Mouse (Mus musculus): Measurements from ENCODE around the gene Cyp46a1.
A peak's percentile ranks its signal among the peaks of the same experiment; 100 is the strongest.

Cyp46a1 gene

DNA sequence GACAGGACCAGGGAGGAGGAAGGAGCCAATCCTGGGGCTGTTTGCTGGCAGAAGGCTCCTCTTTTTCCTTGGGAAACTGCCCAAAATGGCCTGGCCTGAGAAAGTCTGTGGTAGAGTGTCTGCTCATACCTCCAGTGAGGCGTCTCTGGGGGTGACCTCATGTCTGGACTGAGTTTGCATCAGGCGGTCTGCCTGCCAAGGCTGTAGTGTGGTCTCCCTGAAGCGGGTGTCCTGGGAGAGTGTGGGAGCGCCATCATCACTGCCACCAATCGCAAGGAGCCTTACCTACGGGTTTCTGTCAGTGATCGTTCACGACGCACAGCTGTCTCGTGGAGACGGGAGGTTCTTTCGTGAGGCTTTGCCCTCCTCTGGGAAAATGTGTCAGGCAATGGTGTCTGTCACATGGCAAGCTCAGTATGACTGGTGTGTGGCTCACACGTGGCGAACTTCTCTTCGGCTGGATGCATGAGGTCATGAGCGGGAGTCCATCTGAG is 25.8 kb upstream of the Cyp46a1 start:
- Histone ChIP-seq H3K9me3 (ENCODE audit: low read length) (no peaks in the 10 kb centered on the region), H3K4me3 (replicated peaks; ENCODE audit: low read length) (no peak overlapping the region), H3K4me1 (replicated peaks; ENCODE audit: low read depth, low read length) (peaks cover 33% of the 10 kb centered on the region), H3K36me3 (ENCODE audit: insufficient read depth, low read length) (no peaks in the 10 kb centered on the region), H3K27me3 (ENCODE audit: insufficient read depth, low read length) (peaks cover 93% of the 10 kb centered on the region)
- no peak for TF ChIP-seq POU5F1 (IDR thresholded peaks at IDR 0.05; ENCODE audit: borderline replicate concordance, low read length)
- TF ChIP-seq CTCF (conservative IDR thresholded peaks at IDR 0.05; ENCODE audit: low read length): no peak
- TF ChIP-seq NANOG (IDR thresholded peaks at IDR 0.05; ENCODE audit: borderline replicate concordance, low read length): no peak

- TF ChIP-seq NANOG (IDR thresholded peaks at IDR 0.05; ENCODE audit: borderline replicate concordance, low read length) (no peak), CTCF (conservative IDR thresholded peaks at IDR 0.05; ENCODE audit: low read length) (no peak), POU5F1 (IDR thresholded peaks at IDR 0.05; ENCODE audit: borderline replicate concordance, low read length) (no peak)
- Histone ChIP-seq H3K4me3 (replicated peaks; ENCODE audit: low read length) (no peak overlapping the region), H3K9me3 (ENCODE audit: low read length) (no peaks in the 10 kb centered on the region), H3K4me1 (replicated peaks; ENCODE audit: low read depth, low read length) (peaks cover 33% of the 10 kb centered on the region), H3K36me3 (ENCODE audit: insufficient read depth, low read length) (no peaks in the 10 kb centered on the region), H3K27me3 (ENCODE audit: insufficient read depth, low read length) (peaks cover 95% of the 10 kb centered on the region)
Observed at GRCm38 (mm10) chr12:108309116-108309794, 24.9 kb upstream of the Cyp46a1 start.

DNA sequence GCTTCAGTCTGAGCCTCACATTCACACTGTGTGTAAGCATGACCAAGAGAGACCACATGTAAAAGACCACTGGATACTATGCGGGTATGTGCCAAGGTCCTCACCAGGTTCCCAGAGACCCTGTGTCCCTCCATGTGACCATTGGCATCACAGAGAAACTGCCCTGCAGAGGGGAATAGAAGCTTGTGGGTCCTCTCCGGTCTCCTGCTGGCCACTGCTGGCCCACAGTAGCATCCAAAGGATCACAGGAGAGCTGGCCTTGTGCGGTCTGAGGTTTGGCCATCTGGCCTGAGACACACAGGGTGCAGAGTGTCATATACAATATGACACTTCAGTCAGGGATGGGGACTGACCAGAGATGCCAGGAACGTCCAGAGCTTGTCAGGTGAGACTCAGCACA is 24.1 kb upstream of the Cyp46a1 start:
- TF ChIP-seq CTCF (conservative IDR thresholded peaks at IDR 0.05; ENCODE audit: low read length) (no peak), POU5F1 (IDR thresholded peaks at IDR 0.05; ENCODE audit: borderline replicate concordance, low read length) (no peak), NANOG (IDR thresholded peaks at IDR 0.05; ENCODE audit: borderline replicate concordance, low read length) (no peak)
- H3K9me3 ChIP-seq (ENCODE audit: low read length): no peaks in the 10 kb centered on the region
- H3K4me3 ChIP-seq (replicated peaks; ENCODE audit: low read length): no peak overlapping the region
- peaks cover 33% of the 10 kb centered on the region for H3K4me1 ChIP-seq (replicated peaks; ENCODE audit: low read depth, low read length)
- peaks cover 93% of the 10 kb centered on the region for H3K27me3 ChIP-seq (ENCODE audit: insufficient read depth, low read length)
- no peaks in the 10 kb centered on the region for H3K36me3 ChIP-seq (ENCODE audit: insufficient read depth, low read length)

GRCm38 (mm10) chr12:108310456-108311027 is 23.6 kb upstream of the Cyp46a1 start:
- Histone ChIP-seq H3K27me3 (ENCODE audit: insufficient read depth, low read length) (peaks cover 89% of the 10 kb centered on the region), H3K4me1 (replicated peaks; ENCODE audit: low read depth, low read length) (peaks cover 30% of the 10 kb centered on the region), H3K4me3 (replicated peaks; ENCODE audit: low read length) (no peak overlapping the region), H3K36me3 (ENCODE audit: insufficient read depth, low read length) (no peaks in the 10 kb centered on the region), H3K9me3 (ENCODE audit: low read length) (no peaks in the 10 kb centered on the region)
- TF ChIP-seq POU5F1 (IDR thresholded peaks at IDR 0.05; ENCODE audit: borderline replicate concordance, low read length) (no peak), NANOG (IDR thresholded peaks at IDR 0.05; ENCODE audit: borderline replicate concordance, low read length) (no peak), CTCF (conservative IDR thresholded peaks at IDR 0.05; ENCODE audit: low read length) (no peak)

DNA sequence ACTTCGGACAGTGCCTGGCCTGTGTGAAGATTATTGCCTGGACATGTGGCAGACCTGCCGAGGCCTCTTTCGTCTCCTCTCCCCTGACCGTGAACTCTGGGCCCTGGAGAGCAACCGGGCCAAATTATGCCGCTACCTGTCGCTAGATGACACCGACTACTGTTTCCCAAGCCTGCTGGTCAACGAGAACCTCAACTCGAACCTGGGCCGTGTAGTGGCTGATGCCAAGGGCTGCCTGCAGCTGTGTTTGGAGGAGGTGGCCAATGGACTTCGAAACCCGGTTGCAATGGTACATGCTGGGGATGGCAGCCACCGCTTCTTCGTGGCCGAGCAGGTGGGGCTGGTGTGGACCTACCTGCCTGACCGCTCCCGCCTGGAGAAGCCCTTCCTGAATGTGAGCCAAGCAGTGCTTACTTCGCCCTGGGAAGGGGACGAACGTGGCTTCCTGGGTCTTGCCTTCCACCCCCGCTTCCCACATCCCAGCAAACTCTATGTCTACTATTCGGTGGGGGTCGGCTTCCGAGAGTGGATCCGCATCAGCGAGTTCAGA is 22.4 kb upstream of the Cyp46a1 start:
- Histone ChIP-seq H3K4me3 (replicated peaks; ENCODE audit: low read length) (peak overlapping the region; percentile 51; the same call in 1 of the 2 replicates), H3K9me3 (ENCODE audit: low read length) (no peaks in the 10 kb centered on the region), H3K4me1 (replicated peaks; ENCODE audit: low read depth, low read length) (peaks cover 32% of the 10 kb centered on the region), H3K36me3 (ENCODE audit: insufficient read depth, low read length) (no peaks in the 10 kb centered on the region), H3K27me3 (ENCODE audit: insufficient read depth, low read length) (peaks cover 89% of the 10 kb centered on the region)
- TF ChIP-seq POU5F1 (IDR thresholded peaks at IDR 0.05; ENCODE audit: borderline replicate concordance, low read length) (no peak), NANOG (IDR thresholded peaks at IDR 0.05; ENCODE audit: borderline replicate concordance, low read length) (no peak), CTCF (conservative IDR thresholded peaks at IDR 0.05; ENCODE audit: low read length) (no peak)

- TF ChIP-seq NANOG (IDR thresholded peaks at IDR 0.05; ENCODE audit: borderline replicate concordance, low read length): no peak
- TF ChIP-seq CTCF (conservative IDR thresholded peaks at IDR 0.05; ENCODE audit: low read length): no peak
- TF ChIP-seq POU5F1 (IDR thresholded peaks at IDR 0.05; ENCODE audit: borderline replicate concordance, low read length): no peak
Observed at GRCm38 (mm10) chr12:108312432-108312851, 21.7 kb upstream of the Cyp46a1 start.

GRCm38 (mm10) chr12:108313244-108313772 is 20.9 kb upstream of the Cyp46a1 start:
- Histone ChIP-seq H3K4me1 (replicated peaks; ENCODE audit: low read depth, low read length) (peaks cover 39% of the 10 kb centered on the region), H3K27me3 (ENCODE audit: insufficient read depth, low read length) (peaks cover 89% of the 10 kb centered on the region), H3K4me3 (replicated peaks; ENCODE audit: low read length) (no peak overlapping the region), H3K9me3 (ENCODE audit: low read length) (no peaks in the 10 kb centered on the region), H3K36me3 (ENCODE audit: insufficient read depth, low read length) (no peaks in the 10 kb centered on the region)
- TF ChIP-seq CTCF (conservative IDR thresholded peaks at IDR 0.05; ENCODE audit: low read length): no peak
- TF ChIP-seq NANOG (IDR thresholded peaks at IDR 0.05; ENCODE audit: borderline replicate concordance, low read length): no peak

More at GRCm38 (mm10) chr12:108312432-108312851, 21.7 kb upstream of the Cyp46a1 start:
- H3K4me1 ChIP-seq (replicated peaks; ENCODE audit: low read depth, low read length): peaks cover 32% of the 10 kb centered on the region
- no peak overlapping the region for H3K4me3 ChIP-seq (replicated peaks; ENCODE audit: low read length)
- H3K9me3 ChIP-seq (ENCODE audit: low read length): no peaks in the 10 kb centered on the region
- peaks cover 89% of the 10 kb centered on the region for H3K27me3 ChIP-seq (ENCODE audit: insufficient read depth, low read length)
- no peaks in the 10 kb centered on the region for H3K36me3 ChIP-seq (ENCODE audit: insufficient read depth, low read length)

- H3K27me3 ChIP-seq (ENCODE audit: insufficient read depth, low read length): peaks cover 86% of the 10 kb centered on the region
- H3K4me1 ChIP-seq (replicated peaks; ENCODE audit: low read depth, low read length): peaks cover 65% of the 10 kb centered on the region
Observed at GRCm38 (mm10) chr12:108315818-108316217, 18.4 kb upstream of the Cyp46a1 start.

More at GRCm38 (mm10) chr12:108315818-108316217, 18.4 kb upstream of the Cyp46a1 start:
- H3K4me3 ChIP-seq (replicated peaks; ENCODE audit: low read length): no peak overlapping the region
- H3K36me3 ChIP-seq (ENCODE audit: insufficient read depth, low read length): no peaks in the 10 kb centered on the region
- no peak for TF ChIP-seq POU5F1 (IDR thresholded peaks at IDR 0.05; ENCODE audit: borderline replicate concordance, low read length)
- TF ChIP-seq NANOG (IDR thresholded peaks at IDR 0.05; ENCODE audit: borderline replicate concordance, low read length): no peak
- TF ChIP-seq CTCF (conservative IDR thresholded peaks at IDR 0.05; ENCODE audit: low read length): no peak
- no peaks in the 10 kb centered on the region for H3K9me3 ChIP-seq (ENCODE audit: low read length)
